Mouse (Mus musculus) embryonic facial prominence, embryonic 14.5 days (tissue): ENCODE data around the gene Cdr2. TPM values are rescaled to one million over a fixed set of nuclear protein-coding genes. Genes with fewer than 3 reads are reported as not detected.

ENCODE experiments used
- ATAC-seq: fragments of 200-750 bp; cut with Nextera tagmentation; 2 replicates; pipeline ENCODE4 v1.8.0; 2017; ENCODE audit warnings: low read depth, moderate number of reproducible peaks, moderate TSS enrichment
- DNase-seq: peaks from one replicate; pipeline ENCODE4 v3.0.0-alpha.2; 2015; ENCODE audit warnings: low spot score
- H3K27ac ChIP-seq: fragments of 300-500 bp; sonication (generic); replicated peaks from 2 replicates; pipeline ENCODE4 v1.5.1; 2014; ENCODE audit warnings: low read depth, mild to moderate bottlenecking, low read length, moderate library complexity
- H3K27me3 ChIP-seq: fragments of 300-500 bp; sonication (generic); replicated peaks from 2 replicates; pipeline ENCODE4 v1.6.1; 2014; ENCODE audit warnings: low read length; ENCODE audit not compliant: control insufficient read depth, insufficient read depth
- H3K36me3 ChIP-seq: fragments of 300-500 bp; sonication (generic); 2 replicates; pipeline ENCODE4 v1.6.1; 2014; ENCODE audit warnings: low read length, mixed read lengths; ENCODE audit not compliant: control insufficient read depth, insufficient read depth
- H3K4me1 ChIP-seq: fragments of 300-500 bp; sonication (generic); 2 replicates; pipeline ENCODE4 v1.6.1; 2014; ENCODE audit warnings: antibody characterized with exemption, low read length; ENCODE audit not compliant: control insufficient read depth, insufficient read depth
- H3K4me2 ChIP-seq: fragments of 300-500 bp; sonication (generic); 2 replicates; pipeline ENCODE4 v1.6.1; 2014; ENCODE audit warnings: low read depth, mild to moderate bottlenecking, low read length, moderate library complexity, mixed read lengths
- H3K4me3 ChIP-seq: fragments of 300-500 bp; sonication (generic); 2 replicates; pipeline ENCODE4 v1.5.1; 2014; ENCODE audit warnings: low read depth, mild to moderate bottlenecking, low read length
- H3K9ac ChIP-seq: fragments of 300-500 bp; sonication (generic); 2 replicates; pipeline ENCODE4 v1.6.1; 2014; ENCODE audit warnings: low read depth, mild to moderate bottlenecking, low read length, moderate library complexity, mixed read lengths
- H3K9me3 ChIP-seq: fragments of 300-500 bp; sonication (generic); 2 replicates; pipeline ENCODE4 v1.6.1; 2016; ENCODE audit warnings: low read length; ENCODE audit not compliant: control insufficient read depth
- WGBS: fragments of 180-500 bp; shearing (Covaris S2); extraction: QIAGEN DNeasy Blood & Tissue Kit; methylation state at CpG from one replicate; pipeline ENCODE4 v1.1.7; 2014; 5-methylcytosine and 5-hydroxymethylcytosine counted together
- polyA plus RNA-seq: library from polyadenylated mRNA; unstranded; fragments of >200 nt; fragmentation: Nextera tagmentation; extraction: Ambion mirVana; gene quantifications from 2 replicates; pipeline ENCODE4 v1.2.1, GENCODE M21; 2014

The Cdr2 gene
- polyA plus RNA-seq, 1 experiment from 2014 or later: 21.0 TPM

DNA sequence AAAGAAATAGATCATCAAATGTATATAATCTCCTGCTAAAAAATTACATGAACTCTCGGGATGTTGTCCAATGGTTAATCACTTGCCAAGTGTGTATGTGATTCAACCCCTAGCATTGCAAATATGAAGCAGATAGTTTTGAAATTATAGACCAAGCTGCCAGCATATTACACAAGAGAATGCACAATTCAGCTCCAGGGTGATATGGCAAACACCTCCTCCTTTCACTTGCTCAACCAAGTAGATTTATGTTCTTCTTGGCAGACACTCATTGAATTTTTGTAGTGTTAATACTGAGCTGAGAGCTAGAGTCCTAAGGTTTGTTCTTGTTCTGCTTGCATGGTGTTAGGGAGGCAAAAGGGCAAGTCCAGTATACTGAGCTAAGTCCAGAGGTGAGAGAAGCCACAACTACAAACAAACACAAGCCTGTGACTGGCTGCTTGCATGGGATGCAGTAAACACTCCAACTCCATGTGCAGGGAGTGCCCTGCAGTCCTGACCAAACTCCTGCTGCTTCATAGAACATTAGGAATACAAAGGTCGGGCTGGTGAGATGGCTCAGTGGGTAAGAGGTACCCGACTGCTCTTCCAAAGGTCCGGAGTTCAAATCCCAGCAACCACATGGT is 21.8 kb upstream of the Cdr2 start:
- Histone ChIP-seq H3K9me3 (no peaks in the 10 kb centered on the region), H3K4me1 (no peaks in the 10 kb centered on the region), H3K36me3 (no peaks in the 10 kb centered on the region), H3K4me2 (no peak overlapping the region), H3K9ac (no peak overlapping the region), H3K4me3 (no peak overlapping the region), H3K27me3 (no peaks in the 10 kb centered on the region), H3K27ac (no peak overlapping the region)
- ATAC-seq: no peak
- WGBS: 80% methylated on average over 4 of the region's 4 CpGs
- no peak for DNase-seq

DNA sequence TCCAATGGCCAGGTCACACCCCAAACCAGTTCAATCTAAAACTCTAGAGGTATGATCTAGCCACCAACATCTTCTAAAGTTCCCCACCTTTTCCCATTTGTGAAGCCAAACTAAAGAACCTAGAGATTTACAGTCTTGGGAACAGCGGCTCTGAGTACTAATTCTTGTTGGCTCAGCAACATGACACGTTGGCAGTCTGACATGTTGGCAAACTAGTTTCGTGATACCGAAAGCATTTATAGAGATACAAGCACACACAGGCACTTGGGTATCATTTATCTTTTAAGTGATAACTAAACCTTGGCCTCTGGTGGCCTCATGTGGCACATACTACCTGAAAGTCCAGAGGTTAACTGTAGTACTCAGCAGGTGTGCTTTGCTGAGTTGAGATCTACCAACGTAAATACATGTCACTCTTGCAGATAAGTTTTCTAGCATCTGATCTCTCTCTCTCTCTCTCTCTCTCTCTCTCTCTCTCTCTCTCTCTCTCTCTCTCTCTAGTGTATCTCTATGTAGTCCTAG is 20.4 kb upstream of the Cdr2 start:
- Histone ChIP-seq H3K27ac (no peak overlapping the region), H3K9me3 (no peaks in the 10 kb centered on the region), H3K36me3 (no peaks in the 10 kb centered on the region), H3K4me1 (no peaks in the 10 kb centered on the region), H3K4me2 (no peak overlapping the region), H3K9ac (no peak overlapping the region), H3K4me3 (no peak overlapping the region), H3K27me3 (no peaks in the 10 kb centered on the region)
- no peak for DNase-seq
- ATAC-seq: no peak
- 86% methylated on average over 5 of the region's 5 CpGs for WGBS

DNA sequence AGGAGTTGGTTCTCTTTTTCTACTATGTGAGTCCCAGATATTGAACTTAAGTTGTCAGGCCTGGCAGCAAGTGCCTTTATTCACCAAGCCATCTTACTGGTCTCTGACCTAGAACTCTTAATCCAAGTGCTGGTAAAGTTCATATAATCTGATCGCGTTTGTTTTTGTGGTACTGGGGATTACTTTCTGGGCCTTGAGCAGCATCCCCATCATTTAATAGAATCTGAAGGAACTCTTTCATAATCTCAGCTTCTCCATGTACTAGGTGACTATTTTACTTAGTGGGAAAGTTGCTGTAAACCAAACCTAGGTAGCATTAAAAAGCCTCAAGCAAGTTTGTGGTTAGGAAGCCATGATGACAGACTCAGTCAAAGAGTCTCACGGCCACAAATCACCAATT is 19.8 kb upstream of the Cdr2 start:
- ATAC-seq (no peak), DNase-seq (no peak)
- 89% methylated on average over 3 of the region's 3 CpGs for WGBS
- no peak overlapping the region for H3K9ac ChIP-seq
- no peaks in the 10 kb centered on the region for H3K4me1 ChIP-seq
- no peaks in the 10 kb centered on the region for H3K9me3 ChIP-seq
- no peak overlapping the region for H3K27ac ChIP-seq
- H3K36me3 ChIP-seq: no peaks in the 10 kb centered on the region
- H3K4me3 ChIP-seq: no peak overlapping the region
- no peaks in the 10 kb centered on the region for H3K27me3 ChIP-seq
- H3K4me2 ChIP-seq: no peak overlapping the region

DNA sequence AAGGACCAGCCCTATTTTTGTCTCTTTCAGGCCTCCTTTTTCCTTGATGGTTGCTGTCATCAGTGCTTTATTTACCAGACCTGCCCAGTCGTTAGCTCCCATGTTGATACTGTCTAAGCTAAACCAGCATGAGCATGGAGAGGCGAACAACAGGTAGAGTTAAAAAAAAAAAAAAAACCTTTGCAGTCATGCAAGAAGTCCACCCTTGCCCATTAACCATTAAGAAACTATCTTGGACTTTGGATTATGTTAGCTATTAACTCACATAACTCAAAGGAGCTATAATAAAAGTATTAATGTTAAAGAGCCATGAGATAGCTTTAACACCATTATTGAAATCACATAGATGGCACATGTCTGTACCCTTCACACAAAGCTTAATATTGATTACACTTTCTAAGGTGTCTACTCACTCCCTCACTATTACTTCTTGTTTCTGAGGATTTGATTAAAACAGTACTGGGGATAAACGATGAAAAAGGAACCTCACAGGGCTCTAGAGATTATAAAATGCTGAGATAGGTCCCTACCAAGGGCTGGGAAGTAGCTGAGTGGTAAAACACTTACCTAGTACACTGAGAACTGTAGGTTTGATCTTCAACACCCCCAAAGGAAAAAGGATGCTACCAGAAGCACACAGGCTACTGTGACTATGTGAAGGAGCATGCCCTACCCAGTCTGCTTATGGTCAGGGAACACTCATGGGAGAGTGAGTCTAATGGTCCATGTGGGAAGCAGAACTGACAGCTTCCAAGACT is 18.1 kb upstream of the Cdr2 start:
- H3K9me3 ChIP-seq: no peaks in the 10 kb centered on the region

DNA sequence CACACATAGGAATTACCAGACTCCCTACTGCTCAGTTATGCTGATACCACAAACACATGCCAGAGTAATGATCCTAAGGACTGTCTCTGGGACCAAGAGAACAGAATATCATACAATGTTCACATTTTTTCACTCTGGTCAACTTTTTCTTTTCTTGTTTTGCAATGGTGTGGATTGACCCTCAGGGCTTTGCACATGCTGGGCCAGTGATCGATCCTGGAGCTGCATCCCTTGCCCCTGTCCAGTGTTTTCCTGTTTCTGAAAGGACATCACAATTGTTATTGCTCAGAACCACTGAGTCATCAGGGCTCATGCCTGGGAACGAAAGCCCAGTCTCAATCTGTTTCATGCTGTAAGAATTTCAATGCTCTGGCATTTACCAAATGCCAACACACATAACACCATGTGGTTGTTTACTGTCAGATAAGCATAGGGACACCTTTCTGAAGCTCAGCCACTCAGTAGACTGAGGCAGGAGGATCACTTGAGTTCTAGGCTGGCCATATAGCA is 17.0 kb upstream of the Cdr2 start:
- Histone ChIP-seq H3K4me1 (no peaks in the 10 kb centered on the region), H3K27me3 (no peaks in the 10 kb centered on the region), H3K4me3 (no peak overlapping the region), H3K9ac (no peak overlapping the region), H3K27ac (no peak overlapping the region), H3K9me3 (no peaks in the 10 kb centered on the region), H3K4me2 (no peak overlapping the region), H3K36me3 (no peaks in the 10 kb centered on the region)
- ATAC-seq (no peak), DNase-seq (no peak)
- 64% methylated on average over 2 of the region's 2 CpGs for WGBS

More for the DNA sequence above, 18.1 kb upstream of the Cdr2 start:
- Histone ChIP-seq H3K36me3 (no peaks in the 10 kb centered on the region), H3K9ac (no peak overlapping the region), H3K27ac (no peak overlapping the region), H3K4me1 (no peaks in the 10 kb centered on the region), H3K4me3 (no peak overlapping the region), H3K4me2 (no peak overlapping the region), H3K27me3 (no peaks in the 10 kb centered on the region)
- WGBS: 69% methylated on average over 3 of the region's 3 CpGs
- no peak for ATAC-seq
- DNase-seq: no peak

DNA sequence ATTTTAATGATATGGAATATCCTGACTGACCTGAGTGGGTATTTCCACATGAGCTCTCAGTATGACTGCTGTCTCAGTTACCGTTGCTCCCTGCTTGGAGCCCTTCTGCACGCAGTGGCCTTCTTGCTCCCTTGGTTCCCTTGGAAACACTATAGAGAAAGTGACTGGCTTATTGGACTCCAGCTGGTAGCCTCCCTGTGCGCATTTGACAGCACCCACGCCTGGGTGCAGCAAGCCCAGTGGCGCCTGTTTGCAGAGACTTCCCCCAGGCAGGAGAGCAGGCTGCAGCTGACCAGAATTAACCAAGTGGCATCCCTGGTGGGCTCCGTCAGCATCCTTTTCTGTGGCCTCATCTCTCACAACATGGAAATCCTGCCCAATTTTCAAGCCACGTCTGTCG is 9.1 kb upstream of the Cdr2 start:
- no peak for ATAC-seq
- Histone ChIP-seq H3K36me3 (no peaks in the 10 kb centered on the region), H3K9ac (no peak overlapping the region), H3K4me3 (no peak overlapping the region), H3K9me3 (no peaks in the 10 kb centered on the region), H3K27ac (no peak overlapping the region), H3K27me3 (no peaks in the 10 kb centered on the region), H3K4me2 (no peak overlapping the region), H3K4me1 (no peaks in the 10 kb centered on the region)
- DNase-seq: no peak
- 65% methylated on average over 8 of the region's 8 CpGs for WGBS

DNA sequence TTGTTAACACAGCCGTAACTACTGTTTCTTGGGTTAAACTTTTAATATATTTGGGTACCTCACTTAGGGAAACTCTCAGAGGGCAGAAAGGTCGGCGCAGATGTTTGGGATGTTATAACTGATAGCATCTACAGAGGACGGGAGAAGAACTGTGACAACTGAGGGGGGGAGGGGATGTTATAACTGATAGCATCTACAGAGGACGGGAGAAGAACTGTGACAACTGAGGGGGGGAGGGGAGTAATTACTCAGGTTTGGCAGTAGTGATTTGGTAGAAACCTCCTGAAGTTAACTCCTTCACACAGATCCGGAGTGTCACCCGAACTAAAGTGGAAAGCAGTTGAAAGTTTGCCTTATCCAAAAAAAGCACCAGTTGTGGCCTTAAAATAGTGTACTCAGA is 856 bp upstream of the Cdr2 start:
- Histone ChIP-seq H3K4me3 (peak overlapping the region; percentile 72), H3K9me3 (no peaks in the 10 kb centered on the region), H3K27me3 (no peaks in the 10 kb centered on the region), H3K4me2 (peak overlapping the region; percentile 87), H3K4me1 (peaks cover 16% of the 10 kb centered on the region), H3K36me3 (no peaks in the 10 kb centered on the region), H3K27ac (peak overlapping the region; percentile 56), H3K9ac (peak overlapping the region; percentile 77)
- WGBS: 8% methylated on average over 7 of the region's 7 CpGs
- ATAC-seq: no peak
- DNase-seq: peak; percentile 22

DNA sequence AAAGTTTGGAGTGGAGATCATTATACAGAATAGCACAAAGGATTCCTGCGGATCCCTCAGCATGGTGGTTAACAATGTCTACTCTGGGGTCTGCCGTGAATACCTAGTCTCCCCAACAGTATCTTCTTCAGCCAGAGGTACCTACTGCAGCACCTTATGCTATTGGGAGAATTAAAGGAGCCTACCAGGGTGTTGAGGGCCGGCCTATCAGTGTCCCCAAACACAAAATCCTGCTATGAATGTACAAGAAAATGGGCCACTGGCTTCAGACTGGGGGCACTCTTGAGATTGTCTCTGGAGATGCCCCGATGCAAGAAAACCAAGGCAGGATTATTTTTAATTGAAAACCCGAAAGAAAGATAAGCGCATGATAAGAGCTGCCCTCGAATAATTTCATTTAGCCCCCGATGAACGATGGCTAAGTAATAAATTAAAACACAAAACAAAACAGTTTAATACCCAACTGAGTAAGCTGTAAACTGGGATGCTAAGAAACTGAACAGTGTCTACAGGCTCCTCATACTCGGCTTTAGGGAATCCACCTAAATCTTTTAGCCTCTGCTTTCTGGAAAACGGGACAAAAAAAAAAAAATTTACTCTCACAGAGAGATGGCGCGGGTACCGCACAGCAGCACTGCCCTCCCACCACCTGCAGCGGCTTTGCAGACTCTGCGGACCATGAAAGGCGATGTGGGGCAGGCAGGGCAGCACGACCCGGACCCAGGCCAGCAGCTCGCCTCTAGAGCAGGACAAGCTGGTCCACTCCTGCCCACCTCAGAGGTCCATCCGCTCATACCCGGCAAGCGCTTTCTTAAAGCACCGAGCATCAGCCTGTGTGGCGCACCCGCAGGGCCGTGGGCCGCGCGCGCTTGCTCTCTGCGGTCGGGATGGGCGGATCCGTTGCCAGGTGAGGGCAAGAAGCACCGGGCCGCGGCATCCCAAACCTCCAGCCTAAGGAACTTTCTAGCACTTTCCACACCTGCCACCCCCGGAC is 884 bp downstream of the Cdr2 start:
- 6% methylated on average over 33 of the region's 39 CpGs for WGBS
- Histone ChIP-seq H3K4me1 (peaks cover 22% of the 10 kb centered on the region), H3K36me3 (no peaks in the 10 kb centered on the region), H3K4me3 (peak overlapping the region; percentile 72), H3K27me3 (no peaks in the 10 kb centered on the region), H3K4me2 (peak overlapping the region; percentile 75), H3K9me3 (no peaks in the 10 kb centered on the region), H3K27ac (peak overlapping the region; percentile 50), H3K9ac (peak overlapping the region; percentile 83)
- DNase-seq: peak; percentile 35
- ATAC-seq: peak; percentile 35
